Mouse (Mus musculus): ENCODE measurements around the gene Gramd4. TPM values are rescaled to one million over a fixed set of nuclear protein-coding genes. Genes with fewer than 3 reads are reported as not detected.
"Not testable (repeated sequence)": the region's sequence is repeated elsewhere in the genome, so short reads cannot be mapped to it uniquely, and the experiment has no call there.

The Gramd4 gene
- polyA plus RNA-seq, 1 experiment from 2014 or later: 6.3 TPM

DNA sequence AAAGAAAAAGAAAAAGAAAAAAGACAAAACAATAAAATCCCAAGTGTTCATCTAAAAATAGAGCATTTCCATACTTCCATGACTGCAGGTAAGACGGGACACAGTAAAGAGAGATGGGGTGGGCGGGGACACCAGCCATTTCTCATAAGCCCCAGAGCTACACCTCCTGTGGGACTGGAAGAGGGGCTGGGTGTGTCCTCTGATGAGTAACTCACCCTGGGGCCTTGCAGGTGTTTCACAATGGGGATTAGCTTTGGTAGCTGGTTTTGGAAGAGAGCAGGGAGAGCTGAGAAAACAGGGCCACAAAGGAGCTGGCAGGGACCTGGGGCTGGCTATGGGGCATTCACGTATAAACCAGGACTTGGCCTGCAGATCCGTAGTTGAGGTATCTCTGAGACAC, 93.1 kb downstream of the Gramd4 start:
- H3K4me1 ChIP-seq (replicated peaks): no peaks in the 10 kb centered on the region
- no peak overlapping the region for H3K4me3 ChIP-seq (replicated peaks)
- H3K36me3 ChIP-seq (replicated peaks): peaks cover 3% of the 10 kb centered on the region; the same call in 1 of the 2 replicates
- WGBS (ENCODE audit: insufficient replicate concordance): 78% methylated on average over 4 of the region's 4 CpGs
- no peaks in the 10 kb centered on the region for H3K9me3 ChIP-seq (replicated peaks)
- no peak overlapping the region for H3K27ac ChIP-seq (replicated peaks)
- no peak for ATAC-seq (ENCODE audit: insufficient read depth)
- no peak overlapping the region for H3K4me2 ChIP-seq
- H3K27me3 ChIP-seq: no peaks in the 10 kb centered on the region
- H3K9ac ChIP-seq: no peak overlapping the region

DNA sequence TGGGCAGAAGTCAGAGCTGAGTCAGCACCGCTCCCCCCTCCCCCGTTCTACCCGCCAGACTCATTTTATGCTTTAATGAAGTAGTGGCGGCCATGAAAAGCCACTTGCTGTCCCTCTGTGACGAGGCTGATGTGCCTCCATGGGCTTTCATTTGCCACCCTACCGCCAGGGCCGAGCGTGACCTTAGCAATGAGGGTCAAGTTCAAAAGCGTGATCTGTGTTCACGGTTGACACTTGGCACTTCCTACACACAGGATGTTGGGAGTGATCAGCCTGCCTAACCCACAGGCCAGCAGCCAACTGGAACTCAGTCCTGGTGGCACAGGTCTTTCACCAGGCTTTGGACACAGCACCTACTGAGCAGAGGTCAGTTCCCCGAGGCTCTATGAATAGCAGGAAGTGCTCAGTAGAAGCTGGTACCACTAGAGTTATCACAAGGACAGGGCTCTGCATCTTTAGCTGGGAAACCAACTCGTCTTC, 96.0 kb downstream of the Gramd4 start:
- H3K4me1 ChIP-seq (replicated peaks): no peaks in the 10 kb centered on the region
- 85% methylated on average over 12 of the region's 12 CpGs for WGBS (ENCODE audit: insufficient replicate concordance)
- no peak overlapping the region for H3K4me3 ChIP-seq (replicated peaks)
- H3K9ac ChIP-seq: no peak overlapping the region
- H3K36me3 ChIP-seq (replicated peaks): peaks cover 3% of the 10 kb centered on the region
- no peak overlapping the region for H3K4me2 ChIP-seq
- ATAC-seq (ENCODE audit: insufficient read depth): no peak
- no peaks in the 10 kb centered on the region for H3K27me3 ChIP-seq
- H3K27ac ChIP-seq (replicated peaks): no peak overlapping the region
- H3K9me3 ChIP-seq (replicated peaks): no peaks in the 10 kb centered on the region

DNA sequence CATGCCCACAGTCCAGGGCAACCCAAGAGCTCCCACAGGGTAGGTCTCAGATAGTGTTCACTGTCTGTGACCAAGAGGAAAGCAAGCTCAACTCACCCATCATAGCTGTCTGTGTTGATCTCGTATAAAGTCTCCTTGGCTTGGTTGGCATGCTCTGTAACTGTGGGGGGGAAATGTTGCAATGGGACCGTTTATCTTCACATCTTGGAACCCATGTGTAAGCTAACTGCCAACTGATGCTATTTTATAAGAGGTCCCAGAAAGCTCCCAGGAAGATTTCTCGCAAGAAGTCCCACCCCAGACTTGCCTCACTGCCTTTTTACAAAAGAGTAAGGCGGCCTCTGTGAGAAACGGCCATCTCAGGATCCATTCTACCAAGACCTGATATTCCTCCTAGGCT, 99.0 kb downstream of the Gramd4 start:
- Histone ChIP-seq H3K4me2 (no peak overlapping the region), H3K9ac (no peak overlapping the region), H3K9me3 (replicated peaks) (no peaks in the 10 kb centered on the region), H3K27me3 (no peaks in the 10 kb centered on the region), H3K4me3 (replicated peaks) (no peak overlapping the region), H3K27ac (replicated peaks) (no peak overlapping the region), H3K4me1 (replicated peaks) (no peaks in the 10 kb centered on the region), H3K36me3 (replicated peaks) (no peaks in the 10 kb centered on the region; the same call in none of the 2 replicates)
- 57% methylated on average over 5 of the region's 5 CpGs for WGBS (ENCODE audit: insufficient replicate concordance)
- no peak for ATAC-seq (ENCODE audit: insufficient read depth)

DNA sequence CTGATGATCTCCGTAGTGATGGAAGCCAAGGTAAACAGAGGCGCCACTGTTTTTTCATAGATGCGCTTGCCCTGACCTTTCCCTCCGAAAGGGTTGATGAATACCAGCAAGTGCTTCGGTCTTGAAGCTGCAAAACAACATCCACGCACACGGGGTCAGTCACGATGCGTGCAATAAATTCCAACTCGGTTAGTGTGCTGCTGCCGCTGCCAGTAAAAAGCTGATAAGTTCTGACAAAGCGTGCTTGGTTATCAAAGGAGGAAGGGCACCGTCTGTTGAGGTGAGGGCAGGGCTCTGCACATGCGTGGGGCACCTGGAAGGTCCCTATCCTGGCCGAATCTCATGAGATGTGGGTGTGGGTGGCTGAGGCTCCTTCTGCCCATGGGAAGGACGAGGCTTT, 101.6 kb downstream of the Gramd4 start:
- Histone ChIP-seq H3K4me3 (replicated peaks) (no peak overlapping the region), H3K36me3 (replicated peaks) (no peaks in the 10 kb centered on the region; the same call in 1 of the 2 replicates), H3K27ac (replicated peaks) (no peak overlapping the region), H3K4me2 (no peak overlapping the region), H3K9me3 (replicated peaks) (no peaks in the 10 kb centered on the region), H3K9ac (no peak overlapping the region), H3K27me3 (no peaks in the 10 kb centered on the region), H3K4me1 (replicated peaks) (no peaks in the 10 kb centered on the region)
- WGBS (ENCODE audit: insufficient replicate concordance): 46% methylated on average over 16 of the region's 16 CpGs
- ATAC-seq (ENCODE audit: insufficient read depth): no peak

DNA sequence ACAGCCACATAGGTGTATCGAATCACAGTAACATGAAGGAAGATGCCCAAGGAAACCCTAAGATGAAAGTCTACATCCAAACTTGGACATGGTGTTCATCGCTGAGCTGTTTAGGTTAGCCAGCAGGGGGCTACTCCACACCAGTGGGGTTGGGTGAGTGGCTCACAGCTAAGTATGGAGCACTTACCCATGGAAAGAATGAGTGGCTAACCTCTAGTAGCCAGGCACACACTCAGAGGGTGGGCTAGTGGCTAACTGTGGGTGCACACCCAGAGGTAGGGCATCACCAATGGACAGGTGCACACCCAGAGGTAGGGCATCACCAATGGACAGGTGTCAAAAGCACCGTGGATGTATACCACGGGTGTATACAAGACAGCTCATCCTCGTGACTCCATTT, 102.2 kb downstream of the Gramd4 start:
- Histone ChIP-seq H3K27me3 (no peaks in the 10 kb centered on the region), H3K9me3 (replicated peaks) (no peaks in the 10 kb centered on the region), H3K4me1 (replicated peaks) (no peaks in the 10 kb centered on the region), H3K27ac (replicated peaks) (no peak overlapping the region), H3K36me3 (replicated peaks) (no peaks in the 10 kb centered on the region; the same call in 1 of the 2 replicates), H3K4me2 (no peak overlapping the region), H3K4me3 (replicated peaks) (no peak overlapping the region), H3K9ac (no peak overlapping the region)
- 72% methylated on average over 5 of the region's 5 CpGs for WGBS (ENCODE audit: insufficient replicate concordance)
- no peak for ATAC-seq (ENCODE audit: insufficient read depth)

DNA sequence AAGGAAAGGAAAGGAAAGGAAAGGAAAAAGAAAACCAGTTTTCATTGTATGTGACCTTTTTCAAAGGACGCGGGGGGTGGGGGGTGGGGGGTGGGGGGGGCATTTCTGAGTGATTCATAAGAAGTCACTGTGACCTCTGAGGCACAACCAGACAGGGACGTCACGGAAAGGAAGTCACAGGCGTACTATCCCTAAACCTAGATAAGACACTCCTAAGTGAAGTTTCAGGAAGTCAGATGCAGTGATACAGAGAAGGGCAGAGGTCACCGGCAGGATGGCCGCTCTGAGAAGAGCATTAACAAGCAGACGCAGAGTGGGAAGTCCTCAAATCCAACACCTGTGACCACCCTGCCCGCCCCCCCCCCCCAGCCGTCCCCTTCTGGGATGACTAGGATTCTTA, 103.4 kb downstream of the Gramd4 start:
- Histone ChIP-seq H3K4me1 (replicated peaks) (no peaks in the 10 kb centered on the region), H3K9me3 (replicated peaks) (no peaks in the 10 kb centered on the region), H3K36me3 (replicated peaks) (no peaks in the 10 kb centered on the region; the same call in 1 of the 2 replicates), H3K4me2 (no peak overlapping the region), H3K27me3 (no peaks in the 10 kb centered on the region), H3K9ac (no peak overlapping the region), H3K4me3 (replicated peaks) (no peak overlapping the region), H3K27ac (replicated peaks) (no peak overlapping the region)
- 32% methylated on average over 10 of the region's 10 CpGs for WGBS (ENCODE audit: insufficient replicate concordance)
- ATAC-seq (ENCODE audit: insufficient read depth): no peak

DNA sequence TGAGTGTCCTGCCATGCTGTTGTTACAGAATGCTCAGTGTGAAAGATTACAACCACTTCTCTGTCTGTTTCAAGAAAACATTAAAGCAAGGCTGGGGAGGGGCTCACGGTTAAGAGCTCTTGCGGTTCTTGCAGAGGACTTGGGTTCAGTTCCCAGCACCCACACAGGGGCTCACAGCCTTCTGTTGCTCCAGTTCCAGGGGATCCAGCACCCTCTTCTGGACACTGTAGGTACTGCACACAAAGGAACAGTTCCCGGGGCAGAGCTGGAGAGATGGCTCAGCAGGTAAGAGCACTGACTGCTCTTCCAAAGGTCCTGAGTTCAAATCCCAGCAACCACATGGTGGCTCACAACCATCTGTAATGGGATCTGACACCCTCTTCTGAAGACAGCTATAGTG, 104.3 kb downstream of the Gramd4 start:
- not testable (repeated sequence) for H3K27me3 ChIP-seq; H3K36me3 ChIP-seq (replicated peaks); ATAC-seq (ENCODE audit: insufficient read depth); H3K4me3 ChIP-seq (replicated peaks); H3K9ac ChIP-seq; H3K4me2 ChIP-seq; H3K4me1 ChIP-seq (replicated peaks); H3K9me3 ChIP-seq (replicated peaks); H3K27ac ChIP-seq (replicated peaks)
- WGBS (ENCODE audit: insufficient replicate concordance): 91% methylated on average over 3 of the region's 3 CpGs

DNA sequence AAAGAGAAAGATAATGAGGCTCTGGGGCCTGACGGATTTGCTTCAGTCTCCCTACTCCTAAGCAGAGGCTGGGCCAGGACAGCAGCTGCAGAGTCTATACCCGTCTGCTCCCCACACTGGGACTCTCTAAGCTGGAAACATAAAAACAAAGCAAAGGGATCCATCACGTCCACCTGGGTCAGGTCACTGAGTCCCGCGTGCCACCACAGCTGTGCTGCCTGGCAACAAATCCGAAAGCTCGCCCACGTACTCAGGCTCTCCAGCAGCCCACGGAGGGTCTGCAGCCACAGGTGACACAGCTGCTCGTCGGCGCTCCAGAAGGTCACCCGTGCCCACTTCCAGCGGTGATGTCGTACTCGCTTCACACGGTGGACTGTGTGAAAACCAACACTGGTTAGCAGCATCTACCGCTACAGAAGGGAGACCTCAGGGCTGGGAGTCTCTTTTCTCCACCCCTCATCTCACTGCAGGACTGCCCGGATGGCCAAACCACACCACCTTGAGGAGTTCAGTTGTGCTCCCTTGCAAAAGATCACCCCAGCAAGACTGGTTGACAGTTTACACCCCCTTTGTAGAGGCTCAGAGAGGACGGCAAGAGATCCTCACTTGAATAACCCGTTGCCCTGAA, 107.3 kb downstream of the Gramd4 start:
- H3K4me2 ChIP-seq: no peak overlapping the region
- WGBS (ENCODE audit: insufficient replicate concordance): 73% methylated on average over 21 of the region's 21 CpGs

DNA sequence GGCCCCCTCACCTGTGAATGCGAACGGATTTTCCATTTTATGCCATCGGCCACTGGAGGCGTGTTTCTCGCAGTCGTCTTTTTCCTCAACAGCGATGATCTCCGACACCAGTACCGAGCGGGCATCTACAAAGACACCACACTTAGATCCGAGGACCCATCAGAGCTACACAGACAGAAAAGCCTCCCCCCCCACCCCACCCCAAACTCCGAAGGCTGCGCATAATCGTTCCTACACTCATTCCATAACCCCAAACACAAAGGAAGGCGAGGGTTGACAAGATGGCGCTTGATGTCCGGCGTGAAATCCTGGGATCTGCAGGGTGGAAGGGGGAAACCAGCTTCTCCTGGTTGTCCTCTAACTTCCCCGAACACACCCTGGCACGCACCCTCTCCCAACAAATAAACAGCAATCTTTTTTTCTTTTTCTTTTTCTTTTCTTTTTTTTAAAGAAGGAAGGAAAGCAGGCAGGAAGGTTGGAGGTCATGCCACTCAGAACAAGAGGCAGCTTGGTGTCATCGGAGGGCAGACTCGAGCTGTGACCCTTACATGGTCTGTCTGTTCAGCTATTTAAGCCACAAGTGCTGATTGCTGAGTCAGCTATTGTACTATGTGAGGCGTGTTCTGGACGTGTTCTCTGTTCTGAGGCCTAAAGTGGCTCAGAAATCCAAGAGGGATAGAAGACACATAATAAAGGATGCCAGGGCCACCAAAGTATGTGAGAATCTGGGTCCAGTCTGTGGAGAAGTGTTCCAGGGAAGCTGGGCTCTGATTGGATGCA, 108.5 kb downstream of the Gramd4 start:
- Histone ChIP-seq H3K27me3 (no peaks in the 10 kb centered on the region), H3K27ac (replicated peaks) (no peak overlapping the region), H3K4me2 (no peak overlapping the region), H3K4me1 (replicated peaks) (no peaks in the 10 kb centered on the region), H3K9me3 (replicated peaks) (no peaks in the 10 kb centered on the region), H3K4me3 (replicated peaks) (no peak overlapping the region), H3K9ac (no peak overlapping the region), H3K36me3 (replicated peaks) (no peaks in the 10 kb centered on the region)
- ATAC-seq (ENCODE audit: insufficient read depth): no peak
- WGBS (ENCODE audit: insufficient replicate concordance): 80% methylated on average over 24 of the region's 24 CpGs

More for the DNA sequence above, 107.3 kb downstream of the Gramd4 start:
- Histone ChIP-seq H3K27me3 (no peaks in the 10 kb centered on the region), H3K36me3 (replicated peaks) (no peaks in the 10 kb centered on the region), H3K9me3 (replicated peaks) (no peaks in the 10 kb centered on the region), H3K9ac (no peak overlapping the region), H3K4me1 (replicated peaks) (no peaks in the 10 kb centered on the region), H3K4me3 (replicated peaks) (no peak overlapping the region), H3K27ac (replicated peaks) (no peak overlapping the region)
- no peak for ATAC-seq (ENCODE audit: insufficient read depth)

DNA sequence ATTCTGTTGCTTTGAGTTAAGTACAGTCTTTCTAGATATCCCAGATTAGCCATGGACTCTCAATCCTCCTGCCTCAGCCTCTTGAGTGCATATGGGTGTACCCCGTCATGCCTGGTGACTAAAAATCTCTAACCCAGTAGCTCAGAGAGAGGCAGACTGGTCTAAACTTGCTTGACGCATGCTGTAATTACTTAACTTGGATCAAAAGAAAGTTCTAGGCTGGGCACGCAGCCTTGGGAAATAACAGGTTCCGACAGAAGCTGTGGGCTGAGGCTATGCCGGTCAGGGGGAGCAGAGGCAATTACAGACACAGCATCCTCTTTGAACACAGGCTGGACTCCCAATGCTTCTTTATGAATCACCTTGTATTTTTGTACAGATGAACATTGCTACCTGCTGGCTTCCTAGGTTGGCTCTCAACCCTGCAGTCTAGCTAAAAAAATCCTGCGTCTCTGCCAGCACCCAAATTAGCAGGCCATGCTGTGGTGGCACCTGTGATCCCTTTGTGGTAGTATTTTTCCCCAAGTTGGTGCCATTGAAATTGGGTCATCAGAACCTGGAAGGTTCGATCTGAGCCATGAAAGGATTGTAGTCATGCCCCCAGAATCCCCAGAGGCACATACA, 109.6 kb downstream of the Gramd4 start:
- Histone ChIP-seq H3K36me3 (replicated peaks) (no peaks in the 10 kb centered on the region), H3K4me2 (no peak overlapping the region), H3K27me3 (no peaks in the 10 kb centered on the region), H3K27ac (replicated peaks) (no peak overlapping the region), H3K4me1 (replicated peaks) (no peaks in the 10 kb centered on the region), H3K9ac (no peak overlapping the region), H3K9me3 (replicated peaks) (no peaks in the 10 kb centered on the region), H3K4me3 (replicated peaks) (no peak overlapping the region)
- WGBS (ENCODE audit: insufficient replicate concordance): 73% methylated on average over 7 of the region's 7 CpGs
- ATAC-seq (ENCODE audit: insufficient read depth): no peak

DNA sequence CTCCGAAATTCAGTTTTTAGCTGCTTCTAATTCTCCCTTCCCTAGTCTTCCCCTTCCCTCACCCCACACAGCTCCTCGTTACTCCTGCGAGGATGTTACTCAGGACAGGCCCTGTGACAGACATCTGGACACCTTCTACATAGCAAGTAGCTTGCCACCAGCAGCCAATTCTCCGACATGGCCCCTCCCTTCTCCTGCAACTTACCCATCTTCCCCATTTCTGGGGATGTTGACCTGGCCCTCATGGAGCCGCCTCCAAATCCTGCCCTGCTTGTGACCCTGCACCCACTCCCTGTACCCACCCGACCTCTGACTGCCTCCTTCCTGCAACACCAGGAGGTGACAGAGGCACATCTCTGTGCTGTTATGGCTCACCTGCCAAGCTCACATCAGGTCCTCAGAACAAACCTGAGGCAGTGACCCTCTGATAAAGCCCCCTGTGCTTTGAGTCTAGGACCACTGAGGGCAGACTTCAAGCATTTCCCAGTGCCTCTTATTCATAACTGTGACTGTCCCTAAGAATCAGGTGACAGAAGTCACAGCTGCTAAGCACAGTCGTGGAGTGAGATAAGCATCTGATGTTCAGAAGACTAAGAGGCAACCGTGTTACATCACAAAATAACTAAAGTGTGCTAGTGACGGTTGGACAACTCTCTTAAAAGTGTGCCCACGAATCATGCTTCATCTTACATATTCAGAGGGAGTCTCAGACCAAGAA, 110.5 kb downstream of the Gramd4 start:
- Histone ChIP-seq H3K4me1 (replicated peaks) (no peaks in the 10 kb centered on the region), H3K4me2 (no peak overlapping the region), H3K4me3 (replicated peaks) (no peak overlapping the region), H3K27me3 (no peaks in the 10 kb centered on the region), H3K36me3 (replicated peaks) (no peaks in the 10 kb centered on the region), H3K27ac (replicated peaks) (no peak overlapping the region), H3K9ac (no peak overlapping the region), H3K9me3 (replicated peaks) (no peaks in the 10 kb centered on the region)
- WGBS (ENCODE audit: insufficient replicate concordance): 48% methylated on average over 10 of the region's 10 CpGs
- no peak for ATAC-seq (ENCODE audit: insufficient read depth)

Measured in liver, embryonic 15.5 days (tissue).